Mouse (Mus musculus): Measurements from ENCODE around the gene Sort1. TPM values are rescaled to one million over a fixed set of nuclear protein-coding genes. Genes with fewer than 3 reads are reported as not detected.

Sort1 gene
- 95.9 and 169 TPM in 2 replicates for polyA plus RNA-seq (2012; rRNA removed; ENCODE audit: low replicate concordance)

GRCm38 (mm10) chr3:108283781-108284601, at the start of gene Sort1:
Gene Sort1 (plus strand): TSS chr3:108284082.

GRCm38 (mm10) chr3:108256719-108257637, 26.9 kb upstream of the Sort1 start, which contains the start of gene Psma5:
Gene Psma5 (plus strand): TSS chr3:108256926.

GRCm38 (mm10) chr3:108364270-108364995, 80.6 kb downstream of the Sort1 start, which contains the start of gene Mybphl:
Gene Mybphl (plus strand): TSS chr3:108364911.

GRCm38 (mm10) chr3:108383485-108384354, 99.8 kb downstream of the Sort1 start, which contains the start of gene Psrc1:
Gene Psrc1 (plus strand): TSS chr3:108383839.

Other genes starting within 250 kb of the Sort1 start
- 28.3 and 47.0 TPM in 2 replicates for gene Gstm4, start 239.2 kb upstream of the Sort1 start, polyA plus RNA-seq (2012; rRNA removed; ENCODE audit: low replicate concordance)
- gene Ampd2, start 197.4 kb upstream of the Sort1 start, polyA plus RNA-seq (2012; rRNA removed; ENCODE audit: low replicate concordance), result 82.8 and 163 TPM in 2 replicates
- gene Gnat2, start 191.3 kb upstream of the Sort1 start, polyA plus RNA-seq (2012; rRNA removed; ENCODE audit: low replicate concordance), result 0.16 and 0.91 TPM in 2 replicates
- 24.6 and 33.8 TPM in 2 replicates for gene Gnai3, start 137.9 kb upstream of the Sort1 start, polyA plus RNA-seq (2012; rRNA removed; ENCODE audit: low replicate concordance)
- gene Gpr61, start 129.2 kb upstream of the Sort1 start, polyA plus RNA-seq (2012; rRNA removed; ENCODE audit: low replicate concordance), result not detected in 2 replicates
- gene Amigo1, start 97.7 kb upstream of the Sort1 start, polyA plus RNA-seq (2012; rRNA removed; ENCODE audit: low replicate concordance), result 9.1 and 22.1 TPM in 2 replicates
- gene Cyb561d1, start 82.9 kb upstream of the Sort1 start, polyA plus RNA-seq (2012; rRNA removed; ENCODE audit: low replicate concordance), result 6.8 and 8.5 TPM in 2 replicates
- gene Atxn7l2, start 73.1 kb upstream of the Sort1 start, polyA plus RNA-seq (2012; rRNA removed; ENCODE audit: low replicate concordance), result 4.9 and 18.9 TPM in 2 replicates
- gene Sypl2, start 57.4 kb upstream of the Sort1 start, polyA plus RNA-seq (2012; rRNA removed; ENCODE audit: low replicate concordance), result 0.20 and 0.55 TPM in 2 replicates
- gene Psma5, start 27.2 kb upstream of the Sort1 start, polyA plus RNA-seq (2012; rRNA removed; ENCODE audit: low replicate concordance), result 69.4 and 79.0 TPM in 2 replicates
- gene Mybphl, start 80.8 kb downstream of the Sort1 start, polyA plus RNA-seq (2012; rRNA removed; ENCODE audit: low replicate concordance), result not detected in 2 replicates
- gene Psrc1, start 99.8 kb downstream of the Sort1 start, polyA plus RNA-seq (2012; rRNA removed; ENCODE audit: low replicate concordance), result 1.1 and 5.4 TPM in 2 replicates
- 5.4 and 20.9 TPM in 2 replicates for gene Celsr2, start 131.5 kb downstream of the Sort1 start, polyA plus RNA-seq (2012; rRNA removed; ENCODE audit: low replicate concordance)
- gene Sars, start 161.1 kb downstream of the Sort1 start, polyA plus RNA-seq (2012; rRNA removed; ENCODE audit: low replicate concordance), result 41.3 and 52.4 TPM in 2 replicates